Mouse (Mus musculus): ENCODE results near the gene Ndrg3. TPM values are rescaled to one million over a fixed set of nuclear protein-coding genes. Genes with fewer than 3 reads are reported as not detected.

Ndrg3 gene
- 10 to 100 TPM; 20.0 to 24.9 TPM for total RNA-seq (2021)

- peak; percentile 95 for DNase-seq
- intact Hi-C loops (cut with DNase I), result no loop called here
Observed at GRCm38 (mm10) chr2:156991470-156992319, at the start of gene Ndrg3. Gene Ndrg3 (minus strand): TSS chr2:156992056.

- intact Hi-C loops (cut with DNase I), result no loop called here
Observed at GRCm38 (mm10) chr2:157041421-157041820, 49.6 kb upstream of the Ndrg3 start.

GRCm38 (mm10) chr2:157040649-157041046 is 48.8 kb upstream of the Ndrg3 start:
- intact Hi-C loops (cut with DNase I), result no loop called here
- DNase-seq, result no peak

More at GRCm38 (mm10) chr2:157041421-157041820, 49.6 kb upstream of the Ndrg3 start:
- DNase-seq, result no peak

GRCm38 (mm10) chr2:157039900-157040648 is 48.2 kb upstream of the Ndrg3 start:
- no peak for DNase-seq
- intact Hi-C loops (cut with DNase I), result no loop called here

GRCm38 (mm10) chr2:157037303-157037702 is 45.4 kb upstream of the Ndrg3 start:
- intact Hi-C loops (cut with DNase I), result no loop called here
- DNase-seq, result no peak

GRCm38 (mm10) chr2:157036400-157036799 is 44.5 kb upstream of the Ndrg3 start:
- intact Hi-C loops (cut with DNase I), result no loop called here
- DNase-seq, result no peak

- intact Hi-C loops (cut with DNase I), result no loop called here
- no peak for DNase-seq
Observed at GRCm38 (mm10) chr2:157035371-157035770, 43.5 kb upstream of the Ndrg3 start.

GRCm38 (mm10) chr2:157030804-157031203 is 38.9 kb upstream of the Ndrg3 start:
- intact Hi-C loops (cut with DNase I), result loop anchor here (2.0 kb wide), 4 partner anchors 48 to 222 kb away; partner anchors contain the start of gene Soga1
- DNase-seq, result peak; percentile 84 to 92

- no peak for DNase-seq
- intact Hi-C loops (cut with DNase I), result loop anchor here (2.0 kb wide), 1 partner anchor 123 kb away; no protein-coding TSS in a partner anchor
Observed at GRCm38 (mm10) chr2:157028261-157028660, 36.4 kb upstream of the Ndrg3 start.

GRCm38 (mm10) chr2:157027106-157028008 is 35.5 kb upstream of the Ndrg3 start:
- DNase-seq, result peak; percentile 29 to 46
- intact Hi-C loops (cut with DNase I), result loop anchor here (2.0 kb wide), 1 partner anchor 123 kb away; no protein-coding TSS in a partner anchor

- DNase-seq, result no peak
Observed at GRCm38 (mm10) chr2:157021156-157021555, 29.3 kb upstream of the Ndrg3 start.

GRCm38 (mm10) chr2:157019228-157019627 is 27.4 kb upstream of the Ndrg3 start:
- intact Hi-C loops (cut with DNase I), result no loop called here
- DNase-seq, result no peak

More at GRCm38 (mm10) chr2:157021156-157021555, 29.3 kb upstream of the Ndrg3 start:
- intact Hi-C loops (cut with DNase I), result no loop called here

GRCm38 (mm10) chr2:157016529-157017270 is 24.8 kb upstream of the Ndrg3 start:
- intact Hi-C loops (cut with DNase I), result no loop called here
- DNase-seq, result no peak

- no peak for DNase-seq
Observed at GRCm38 (mm10) chr2:157012341-157012740, 20.5 kb upstream of the Ndrg3 start.

GRCm38 (mm10) chr2:157010634-157011310 is 18.9 kb upstream of the Ndrg3 start:
- DNase-seq, result no peak
- intact Hi-C loops (cut with DNase I), result no loop called here

More at GRCm38 (mm10) chr2:157012341-157012740, 20.5 kb upstream of the Ndrg3 start:
- intact Hi-C loops (cut with DNase I), result no loop called here

GRCm38 (mm10) chr2:157010121-157010520 is 18.3 kb upstream of the Ndrg3 start:
- intact Hi-C loops (cut with DNase I), result no loop called here
- DNase-seq, result no peak

- intact Hi-C loops (cut with DNase I), result no loop called here
- DNase-seq, result no peak
Observed at GRCm38 (mm10) chr2:157008509-157008908, 16.7 kb upstream of the Ndrg3 start.

- no peak for DNase-seq
- intact Hi-C loops (cut with DNase I), result no loop called here
Observed at GRCm38 (mm10) chr2:157007234-157007596, 15.4 kb upstream of the Ndrg3 start.
